Mouse (Mus musculus) neural tube, embryonic 13.5 days (tissue): ENCODE measurements around the gene Celf2. TPM values are rescaled to one million over a fixed set of nuclear protein-coding genes. Genes with fewer than 3 reads are reported as not detected.

ENCODE experiments used
- ATAC-seq: fragments of 200-750 bp; cut with Nextera tagmentation; 2 replicates; pipeline ENCODE4 v1.8.0; 2017; ENCODE audit warnings: low read depth, mild to moderate bottlenecking, moderate TSS enrichment, moderate library complexity
- H3K27ac ChIP-seq: fragments of 300-500 bp; sonication (generic); replicated peaks from 2 replicates; pipeline ENCODE4 v1.5.1; 2015; ENCODE audit warnings: moderate library complexity, mild to moderate bottlenecking, inconsistent platforms
- H3K27me3 ChIP-seq: fragments of 300-500 bp; sonication (generic); 2 replicates; pipeline ENCODE4 v1.6.1; 2015; ENCODE audit warnings: mild to moderate bottlenecking, inconsistent platforms
- H3K36me3 ChIP-seq: fragments of 300-500 bp; sonication (generic); 2 replicates; pipeline ENCODE4 v1.6.1; 2015; ENCODE audit warnings: mild to moderate bottlenecking, inconsistent platforms
- H3K4me1 ChIP-seq: fragments of 300-500 bp; sonication (generic); replicated peaks from 2 replicates; pipeline ENCODE4 v1.6.1; 2015; ENCODE audit warnings: inconsistent platforms
- H3K4me2 ChIP-seq: fragments of 300-500 bp; sonication (generic); 2 replicates; pipeline ENCODE4 v1.6.1; 2015; ENCODE audit warnings: inconsistent platforms, mild to moderate bottlenecking, moderate library complexity
- H3K4me3 ChIP-seq: fragments of 300-500 bp; sonication (generic); 2 replicates; pipeline ENCODE4 v1.5.1; 2015; ENCODE audit warnings: mild to moderate bottlenecking, inconsistent platforms
- H3K9ac ChIP-seq: fragments of 300-500 bp; sonication (generic); 2 replicates; pipeline ENCODE4 v1.6.1; 2015; ENCODE audit warnings: moderate library complexity, mild to moderate bottlenecking, inconsistent platforms
- H3K9me3 ChIP-seq: fragments of 300-500 bp; sonication (generic); 2 replicates; pipeline ENCODE4 v1.6.1; 2016; ENCODE audit warnings: inconsistent platforms
- WGBS: fragments of 180-500 bp; shearing (Covaris S2); methylation state at CpG from one replicate; pipeline ENCODE4 v1.1.7; 2015; 5-methylcytosine and 5-hydroxymethylcytosine counted together
- polyA plus RNA-seq: library from polyadenylated mRNA; unstranded; fragments of >200 nt; fragmentation: Nextera tagmentation; extraction: Ambion mirVana; gene quantifications from 2 replicates; pipeline ENCODE4 v1.2.1, GENCODE M21; 2015

The Celf2 gene
- polyA plus RNA-seq, 1 experiment from 2014 or later, result 111 TPM

GRCm38 (mm10) chr2:7060490-7061105 is 448.8 kb downstream of the Celf2 start:
- peaks cover 13% of the 10 kb centered on the region for H3K4me1 ChIP-seq
- H3K27me3 ChIP-seq, result no peaks in the 10 kb centered on the region
- H3K4me3 ChIP-seq, result no peak overlapping the region
- H3K4me2 ChIP-seq, result no peak overlapping the region
- H3K36me3 ChIP-seq, result no peaks in the 10 kb centered on the region
- H3K9me3 ChIP-seq, result no peaks in the 10 kb centered on the region
- WGBS, result 86% methylated on average over 7 of the region's 7 CpGs
- H3K27ac ChIP-seq, result no peak overlapping the region
- no peak for ATAC-seq
- H3K9ac ChIP-seq, result no peak overlapping the region

GRCm38 (mm10) chr2:7056401-7056800 is 453.0 kb downstream of the Celf2 start:
- peaks cover 5% of the 10 kb centered on the region; the same call in 1 of the 2 replicates for H3K4me1 ChIP-seq
- H3K36me3 ChIP-seq, result no peaks in the 10 kb centered on the region
- H3K9ac ChIP-seq, result no peak overlapping the region
- H3K4me2 ChIP-seq, result no peak overlapping the region
- no peak overlapping the region for H3K27ac ChIP-seq
- WGBS, result 63% methylated on average over 4 of the region's 4 CpGs
- H3K9me3 ChIP-seq, result no peaks in the 10 kb centered on the region
- no peaks in the 10 kb centered on the region for H3K27me3 ChIP-seq
- H3K4me3 ChIP-seq, result no peak overlapping the region
- no peak for ATAC-seq

- Histone ChIP-seq H3K4me2 (no peak overlapping the region), H3K9ac (no peak overlapping the region), H3K4me3 (no peak overlapping the region), H3K27me3 (no peaks in the 10 kb centered on the region), H3K4me1 (peaks cover 5% of the 10 kb centered on the region; the same call in 1 of the 2 replicates), H3K27ac (no peak overlapping the region), H3K9me3 (no peaks in the 10 kb centered on the region), H3K36me3 (no peaks in the 10 kb centered on the region)
- no peak; the same call in 1 of the 2 replicates for ATAC-seq
- WGBS, result 69% methylated on average over 3 of the region's 3 CpGs
Measured at GRCm38 (mm10) chr2:7055958-7056357, 453.4 kb downstream of the Celf2 start.

- no peak for ATAC-seq
- no peak overlapping the region for H3K27ac ChIP-seq
- 92% methylated on average over 5 of the region's 5 CpGs for WGBS
- no peak overlapping the region for H3K4me2 ChIP-seq
- peaks cover 7% of the 10 kb centered on the region; the same call in 1 of the 2 replicates for H3K9me3 ChIP-seq
- H3K27me3 ChIP-seq, result no peaks in the 10 kb centered on the region
- H3K36me3 ChIP-seq, result no peaks in the 10 kb centered on the region
- peaks cover 8% of the 10 kb centered on the region for H3K4me1 ChIP-seq
- H3K9ac ChIP-seq, result no peak overlapping the region
- H3K4me3 ChIP-seq, result no peak overlapping the region
Measured at GRCm38 (mm10) chr2:7051090-7051489, 458.3 kb downstream of the Celf2 start.

GRCm38 (mm10) chr2:7046155-7046554 is 463.2 kb downstream of the Celf2 start:
- Histone ChIP-seq H3K27ac (no peak overlapping the region), H3K4me1 (peaks cover 11% of the 10 kb centered on the region)
- 2% methylated on average over 1 of the region's 1 CpGs for WGBS

GRCm38 (mm10) chr2:7045531-7045930 is 463.8 kb downstream of the Celf2 start:
- Histone ChIP-seq H3K4me3 (no peak overlapping the region), H3K9me3 (peaks cover 7% of the 10 kb centered on the region; the same call in 1 of the 2 replicates), H3K27me3 (no peaks in the 10 kb centered on the region), H3K27ac (no peak overlapping the region; the same call in 1 of the 2 replicates), H3K4me1 (peaks cover 11% of the 10 kb centered on the region), H3K9ac (no peak overlapping the region), H3K36me3 (no peaks in the 10 kb centered on the region), H3K4me2 (no peak overlapping the region)
- no peak for ATAC-seq
- 53% methylated on average over 4 of the region's 4 CpGs for WGBS

More at GRCm38 (mm10) chr2:7046155-7046554, 463.2 kb downstream of the Celf2 start:
- H3K4me3 ChIP-seq, result no peak overlapping the region
- no peak overlapping the region for H3K4me2 ChIP-seq
- no peak overlapping the region for H3K9ac ChIP-seq
- H3K9me3 ChIP-seq, result peaks cover 7% of the 10 kb centered on the region; the same call in 1 of the 2 replicates
- ATAC-seq, result no peak
- H3K36me3 ChIP-seq, result no peaks in the 10 kb centered on the region
- H3K27me3 ChIP-seq, result no peaks in the 10 kb centered on the region

GRCm38 (mm10) chr2:7043770-7044459 is 465.4 kb downstream of the Celf2 start:
- Histone ChIP-seq H3K4me2 (no peak overlapping the region), H3K27ac (no peak overlapping the region), H3K36me3 (no peaks in the 10 kb centered on the region), H3K27me3 (no peaks in the 10 kb centered on the region), H3K9me3 (peaks cover 7% of the 10 kb centered on the region; the same call in 1 of the 2 replicates), H3K4me1 (peaks cover 11% of the 10 kb centered on the region), H3K4me3 (no peak overlapping the region), H3K9ac (no peak overlapping the region)
- ATAC-seq, result no peak
- 68% methylated on average over 6 of the region's 6 CpGs for WGBS

- H3K9me3 ChIP-seq, result no peaks in the 10 kb centered on the region
Measured at GRCm38 (mm10) chr2:7040940-7041339, 468.4 kb downstream of the Celf2 start.

GRCm38 (mm10) chr2:7038991-7039390 is 470.4 kb downstream of the Celf2 start:
- no peak overlapping the region for H3K4me2 ChIP-seq
- no peak for ATAC-seq
- H3K36me3 ChIP-seq, result no peaks in the 10 kb centered on the region
- H3K9ac ChIP-seq, result no peak overlapping the region
- no peak overlapping the region for H3K27ac ChIP-seq
- H3K27me3 ChIP-seq, result no peaks in the 10 kb centered on the region
- H3K4me1 ChIP-seq, result no peaks in the 10 kb centered on the region
- WGBS, result 92% methylated on average over 4 of the region's 4 CpGs
- H3K9me3 ChIP-seq, result no peaks in the 10 kb centered on the region
- H3K4me3 ChIP-seq, result no peak overlapping the region

More at GRCm38 (mm10) chr2:7040940-7041339, 468.4 kb downstream of the Celf2 start:
- H3K27me3 ChIP-seq, result no peaks in the 10 kb centered on the region
- H3K9ac ChIP-seq, result no peak overlapping the region
- H3K4me1 ChIP-seq, result peaks cover 6% of the 10 kb centered on the region
- no peak for ATAC-seq
- H3K4me2 ChIP-seq, result no peak overlapping the region
- no peak overlapping the region for H3K4me3 ChIP-seq
- H3K36me3 ChIP-seq, result no peaks in the 10 kb centered on the region
- no peak overlapping the region for H3K27ac ChIP-seq
- 70% methylated on average over 1 of the region's 1 CpGs for WGBS

GRCm38 (mm10) chr2:7031389-7031788 is 478.0 kb downstream of the Celf2 start:
- 95% methylated on average over 1 of the region's 1 CpGs for WGBS

GRCm38 (mm10) chr2:7026737-7027136 is 482.6 kb downstream of the Celf2 start:
- H3K27me3 ChIP-seq, result no peaks in the 10 kb centered on the region
- no peak overlapping the region for H3K9ac ChIP-seq
- H3K9me3 ChIP-seq, result no peaks in the 10 kb centered on the region
- WGBS, result 83% methylated on average over 1 of the region's 1 CpGs
- no peak for ATAC-seq
- H3K4me3 ChIP-seq, result no peak overlapping the region
- H3K36me3 ChIP-seq, result no peaks in the 10 kb centered on the region
- H3K27ac ChIP-seq, result no peak overlapping the region
- H3K4me1 ChIP-seq, result no peaks in the 10 kb centered on the region
- no peak overlapping the region for H3K4me2 ChIP-seq

More at GRCm38 (mm10) chr2:7031389-7031788, 478.0 kb downstream of the Celf2 start:
- no peaks in the 10 kb centered on the region for H3K9me3 ChIP-seq
- no peaks in the 10 kb centered on the region for H3K36me3 ChIP-seq
- H3K27me3 ChIP-seq, result no peaks in the 10 kb centered on the region
- no peak overlapping the region for H3K27ac ChIP-seq
- ATAC-seq, result no peak
- no peak overlapping the region for H3K4me3 ChIP-seq
- H3K9ac ChIP-seq, result no peak overlapping the region
- H3K4me2 ChIP-seq, result no peak overlapping the region
- H3K4me1 ChIP-seq, result no peaks in the 10 kb centered on the region

GRCm38 (mm10) chr2:7025594-7025993 is 483.8 kb downstream of the Celf2 start:
- Histone ChIP-seq H3K36me3 (no peaks in the 10 kb centered on the region), H3K4me2 (no peak overlapping the region), H3K27ac (no peak overlapping the region), H3K9ac (no peak overlapping the region), H3K27me3 (no peaks in the 10 kb centered on the region), H3K9me3 (no peaks in the 10 kb centered on the region), H3K4me1 (no peaks in the 10 kb centered on the region; the same call in 1 of the 2 replicates), H3K4me3 (no peak overlapping the region)
- WGBS, result 68% methylated on average over 5 of the region's 5 CpGs
- no peak for ATAC-seq
